Mouse (Mus musculus): ENCODE results near the gene Ube2d2b. TPM values are rescaled to one million over a fixed set of nuclear protein-coding genes. Genes with fewer than 3 reads are reported as not detected.

Ube2d2b gene
- polyA plus RNA-seq, 1 experiment: not detected

DNA sequence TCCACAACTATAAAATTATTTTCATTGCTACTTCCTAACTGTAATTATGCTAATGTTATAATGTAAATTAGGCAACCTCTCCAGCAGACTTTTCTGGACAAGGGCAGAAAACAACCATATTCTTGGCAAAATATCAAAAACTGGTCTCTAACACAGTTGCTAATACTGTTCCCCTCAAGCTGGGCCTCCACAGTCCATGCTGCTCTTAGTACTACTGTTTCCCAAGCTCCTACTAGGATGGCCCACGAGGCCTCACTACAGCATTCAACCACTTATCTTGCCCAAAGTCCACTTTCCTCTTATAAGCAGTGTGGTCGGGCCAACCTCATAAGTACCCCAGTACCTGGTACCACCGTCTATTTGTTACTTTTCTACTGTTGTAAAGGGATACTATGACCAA, 24.7 kb downstream of the Ube2d2b start:
- 41% methylated on average over 3 of the region's 3 CpGs for whole genome bisulfite sequencing
- no peak overlapping the region for H3K27ac ChIP-seq (ENCODE audit: insufficient read depth, low read depth, low read length)
- H3K4me3 ChIP-seq (ENCODE audit: insufficient read depth, low read depth, low read length): no peak overlapping the region
- H3K27me3 ChIP-seq (replicated peaks; ENCODE audit: control insufficient read depth, insufficient read depth, low read length): no peaks in the 10 kb centered on the region
- H3K4me1 ChIP-seq (ENCODE audit: control insufficient read depth, insufficient read depth, low read length): no peaks in the 10 kb centered on the region
- TF ChIP-seq POLR2A (IDR thresholded peaks at IDR 0.05; ENCODE audit: low read depth, low read length) (no peak), CTCF (conservative IDR thresholded peaks at IDR 0.05; ENCODE audit: insufficient read depth, insufficient read length, low read depth, low read length) (no peak)
- no peaks in the 10 kb centered on the region for H3K36me3 ChIP-seq (ENCODE audit: control insufficient read depth, insufficient read depth, low read length)
- DNase-seq: no peak

DNA sequence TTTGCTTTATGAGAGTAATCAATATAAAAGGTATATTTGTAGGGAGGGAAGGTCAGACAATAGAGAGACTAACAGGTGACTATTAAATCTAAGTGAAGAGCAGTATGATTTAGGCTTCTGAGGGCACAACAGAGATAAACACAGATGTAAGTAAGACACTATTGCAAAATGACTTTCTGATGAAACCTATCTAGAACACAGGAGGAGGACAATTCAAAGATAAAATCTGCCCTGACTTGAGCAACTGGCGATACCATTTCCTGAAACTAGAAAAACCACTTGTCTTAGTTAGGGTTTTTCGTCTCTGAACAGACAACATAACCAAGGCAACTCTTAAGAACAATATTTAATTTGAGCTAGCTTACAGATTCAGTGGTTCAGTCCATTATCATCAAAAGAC, 25.6 kb downstream of the Ube2d2b start:
- Histone ChIP-seq H3K4me3 (ENCODE audit: insufficient read depth, low read depth, low read length) (no peak overlapping the region), H3K4me1 (ENCODE audit: control insufficient read depth, insufficient read depth, low read length) (no peaks in the 10 kb centered on the region), H3K27me3 (replicated peaks; ENCODE audit: control insufficient read depth, insufficient read depth, low read length) (no peaks in the 10 kb centered on the region), H3K27ac (ENCODE audit: insufficient read depth, low read depth, low read length) (no peak overlapping the region), H3K36me3 (ENCODE audit: control insufficient read depth, insufficient read depth, low read length) (no peaks in the 10 kb centered on the region)
- WGBS: 77% methylated on average over 2 of the region's 2 CpGs
- no peak for TF ChIP-seq POLR2A (IDR thresholded peaks at IDR 0.05; ENCODE audit: low read depth, low read length)
- TF ChIP-seq CTCF (conservative IDR thresholded peaks at IDR 0.05; ENCODE audit: insufficient read depth, insufficient read length, low read depth, low read length): no peak
- no peak for DNase-seq

DNA sequence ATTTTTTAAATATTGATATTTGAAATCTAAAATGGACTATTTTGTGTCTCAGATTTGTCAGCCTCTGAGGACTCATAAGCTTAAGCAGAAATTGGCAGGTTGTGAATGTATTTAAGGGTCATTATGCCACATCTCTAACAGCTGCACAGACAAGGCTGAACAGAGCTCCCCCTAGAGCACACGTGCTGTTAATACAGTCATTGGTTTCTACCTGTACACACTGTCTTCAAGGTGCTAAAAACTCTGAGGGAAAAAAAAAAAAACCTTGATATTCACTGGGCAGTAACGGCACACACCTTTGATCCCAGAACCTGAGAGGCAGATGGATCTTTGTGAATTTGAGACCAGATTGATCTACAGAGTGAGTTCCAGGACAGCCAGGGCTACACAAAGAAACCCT, 29.1 kb downstream of the Ube2d2b start:
- Histone ChIP-seq H3K27ac (ENCODE audit: insufficient read depth, low read depth, low read length) (no peak overlapping the region), H3K27me3 (replicated peaks; ENCODE audit: control insufficient read depth, insufficient read depth, low read length) (no peaks in the 10 kb centered on the region), H3K36me3 (ENCODE audit: control insufficient read depth, insufficient read depth, low read length) (no peaks in the 10 kb centered on the region; the same call in 1 of the 2 replicates), H3K4me3 (ENCODE audit: insufficient read depth, low read depth, low read length) (no peak overlapping the region), H3K4me1 (ENCODE audit: control insufficient read depth, insufficient read depth, low read length) (peaks cover 5% of the 10 kb centered on the region; the same call in 1 of the 2 replicates)
- TF ChIP-seq CTCF (conservative IDR thresholded peaks at IDR 0.05; ENCODE audit: insufficient read depth, insufficient read length, low read depth, low read length) (peak; percentile 63), POLR2A (IDR thresholded peaks at IDR 0.05; ENCODE audit: low read depth, low read length) (no peak)
- no peak for DNase-seq
- 24% methylated on average over 2 of the region's 2 CpGs for WGBS

DNA sequence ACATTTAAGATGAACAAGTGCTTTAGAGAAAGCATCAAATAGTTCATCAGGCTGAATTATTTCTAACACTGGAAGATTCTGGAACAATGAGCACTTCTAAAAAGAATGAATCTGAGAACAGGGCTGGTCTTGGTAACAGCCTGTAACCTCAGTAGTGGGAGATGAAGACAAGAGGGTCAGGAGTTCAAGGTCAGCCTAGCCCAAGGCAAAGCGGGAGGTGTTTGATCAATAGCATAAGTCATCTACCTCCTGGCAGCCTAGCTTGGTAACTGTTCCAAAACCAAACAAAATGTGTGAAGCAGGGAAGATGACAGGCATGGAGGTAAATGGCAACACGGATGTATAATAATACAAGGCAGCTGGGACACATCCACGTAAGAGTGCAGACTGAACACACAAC, 34.1 kb downstream of the Ube2d2b start:
- Histone ChIP-seq H3K36me3 (ENCODE audit: control insufficient read depth, insufficient read depth, low read length) (no peaks in the 10 kb centered on the region; the same call in 1 of the 2 replicates), H3K4me1 (ENCODE audit: control insufficient read depth, insufficient read depth, low read length) (peaks cover 11% of the 10 kb centered on the region; the same call in 1 of the 2 replicates), H3K4me3 (ENCODE audit: insufficient read depth, low read depth, low read length) (no peak overlapping the region), H3K27me3 (replicated peaks; ENCODE audit: control insufficient read depth, insufficient read depth, low read length) (no peaks in the 10 kb centered on the region), H3K27ac (ENCODE audit: insufficient read depth, low read depth, low read length) (no peak overlapping the region)
- DNase-seq: no peak
- no peak for TF ChIP-seq CTCF (conservative IDR thresholded peaks at IDR 0.05; ENCODE audit: insufficient read depth, insufficient read length, low read depth, low read length)
- no peak for TF ChIP-seq POLR2A (IDR thresholded peaks at IDR 0.05; ENCODE audit: low read depth, low read length)
- 70% methylated on average over 3 of the region's 3 CpGs for WGBS

DNA sequence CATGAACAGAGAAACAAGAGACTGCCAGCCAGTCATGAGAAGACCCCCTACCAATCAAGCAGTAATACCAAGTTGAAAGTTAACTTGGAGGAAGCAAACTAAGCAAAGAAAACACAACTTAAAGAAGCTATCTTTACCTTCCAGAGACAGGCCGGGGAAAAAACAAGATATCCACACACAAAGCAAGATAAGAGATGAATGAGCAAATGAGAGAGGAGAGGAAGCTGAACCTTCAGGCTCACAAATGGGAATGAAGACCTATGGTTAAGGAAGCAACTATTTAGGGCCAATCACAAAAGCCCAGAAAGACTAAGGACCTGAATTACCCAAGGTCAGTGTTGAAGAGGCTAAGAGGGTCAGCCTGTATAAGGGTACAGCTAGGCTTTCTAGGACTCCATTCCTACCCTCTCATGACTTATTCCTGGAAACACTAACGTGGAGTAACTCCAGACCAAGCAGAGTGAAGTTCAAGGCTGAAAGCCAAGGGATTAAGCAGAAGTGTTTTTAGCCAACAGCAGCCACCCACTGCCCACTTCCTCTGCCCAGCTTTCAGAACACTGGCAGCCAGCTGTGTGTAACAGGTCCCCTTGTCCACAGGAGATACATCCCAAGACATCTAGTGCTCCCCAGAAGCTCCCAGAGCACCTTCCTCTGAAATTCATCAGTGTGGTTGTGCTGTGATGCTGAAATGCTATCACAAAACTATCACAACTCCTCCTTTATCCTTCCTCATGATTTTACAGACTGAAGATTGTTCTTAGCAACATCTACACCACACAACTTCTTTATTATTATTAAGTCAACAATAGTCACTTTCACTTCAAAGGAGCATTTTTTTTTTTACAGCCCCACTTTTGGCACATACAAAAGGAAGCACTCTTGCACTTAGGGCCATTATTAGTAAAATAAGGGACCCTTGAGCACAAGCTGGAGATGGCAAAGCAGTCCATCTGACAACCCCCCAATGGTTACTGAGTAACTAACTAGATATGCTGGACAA, 36.5 kb downstream of the Ube2d2b start:
- TF ChIP-seq POLR2A (IDR thresholded peaks at IDR 0.05; ENCODE audit: low read depth, low read length): no peak
- no peak for TF ChIP-seq CTCF (conservative IDR thresholded peaks at IDR 0.05; ENCODE audit: insufficient read depth, insufficient read length, low read depth, low read length)
- H3K36me3 ChIP-seq (ENCODE audit: control insufficient read depth, insufficient read depth, low read length): no peaks in the 10 kb centered on the region; the same call in 1 of the 2 replicates
- no peak overlapping the region for H3K4me3 ChIP-seq (ENCODE audit: insufficient read depth, low read depth, low read length)
- no peaks in the 10 kb centered on the region for H3K27me3 ChIP-seq (replicated peaks; ENCODE audit: control insufficient read depth, insufficient read depth, low read length)
- no peak overlapping the region for H3K27ac ChIP-seq (ENCODE audit: insufficient read depth, low read depth, low read length)
- DNase-seq: peak; percentile 67
- peaks cover 11% of the 10 kb centered on the region; the same call in 1 of the 2 replicates for H3K4me1 ChIP-seq (ENCODE audit: control insufficient read depth, insufficient read depth, low read length)
- WGBS: 36% methylated on average over 2 of the region's 2 CpGs

DNA sequence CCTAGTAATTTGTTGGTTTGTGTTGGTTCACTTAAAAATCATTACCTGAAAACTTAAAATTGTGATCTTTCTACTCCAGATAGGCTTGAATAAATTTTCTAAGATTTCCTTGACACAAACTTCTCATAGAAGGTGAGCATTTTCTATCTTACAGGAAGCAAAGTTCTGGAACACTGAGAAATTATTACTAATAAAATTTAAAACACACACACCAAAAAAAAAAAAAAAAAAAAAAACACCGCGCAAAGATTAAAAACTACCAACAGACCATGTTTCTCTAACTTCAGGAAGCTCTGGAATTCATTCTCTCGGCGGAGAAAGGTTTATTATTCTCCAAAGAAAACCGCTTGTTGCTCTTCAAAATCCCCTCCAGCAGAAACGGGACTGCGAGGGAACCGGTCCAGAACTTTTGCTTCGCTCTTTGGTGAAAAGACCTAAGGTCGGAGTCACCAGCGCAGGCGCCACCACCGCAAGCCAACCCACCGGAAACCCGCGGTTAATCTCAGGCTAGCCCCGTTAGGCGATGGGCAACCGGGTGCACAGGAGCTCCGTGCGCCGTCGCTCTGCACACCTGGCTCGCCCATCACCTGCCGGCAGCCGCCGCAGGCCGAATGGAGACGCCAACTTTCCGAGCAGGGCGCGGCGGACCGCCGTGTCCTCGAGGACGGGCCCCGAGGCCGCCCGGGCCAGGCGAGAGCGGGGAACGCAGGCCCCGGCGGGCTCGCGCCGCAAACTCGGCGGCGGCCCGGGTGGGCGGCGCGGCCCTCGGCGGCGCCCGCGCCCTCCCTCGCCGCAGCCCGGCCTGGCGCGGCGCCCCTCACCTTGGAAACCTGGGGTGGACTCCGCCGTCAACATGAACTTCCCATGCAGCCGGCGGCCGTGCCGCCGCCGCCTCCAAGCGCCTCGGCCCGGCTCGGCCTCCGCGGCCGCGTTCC, 38.3 kb downstream of the Ube2d2b start:
- Histone ChIP-seq H3K4me3 (ENCODE audit: insufficient read depth, low read depth, low read length) (peak overlapping the region; percentile 97), H3K4me1 (ENCODE audit: control insufficient read depth, insufficient read depth, low read length) (peaks cover 6% of the 10 kb centered on the region; the same call in 1 of the 2 replicates), H3K27me3 (replicated peaks; ENCODE audit: control insufficient read depth, insufficient read depth, low read length) (no peaks in the 10 kb centered on the region), H3K27ac (ENCODE audit: insufficient read depth, low read depth, low read length) (peak overlapping the region; percentile 91), H3K36me3 (ENCODE audit: control insufficient read depth, insufficient read depth, low read length) (no peaks in the 10 kb centered on the region; the same call in 1 of the 2 replicates)
- TF ChIP-seq POLR2A (IDR thresholded peaks at IDR 0.05; ENCODE audit: low read depth, low read length): no peak
- no peak for TF ChIP-seq CTCF (conservative IDR thresholded peaks at IDR 0.05; ENCODE audit: insufficient read depth, insufficient read length, low read depth, low read length)
- WGBS: under 1% methylated on average over 77 of the region's 82 CpGs
- peak; percentile 87 for DNase-seq

Measured in kidney, adult 2 months (tissue).